Mouse (Mus musculus) forebrain, embryonic 14.5 days (tissue): ENCODE results near the gene Arhgap19. TPM values are rescaled to one million over a fixed set of nuclear protein-coding genes. Genes with fewer than 3 reads are reported as not detected.

Experiments
- ATAC-seq: fragments of 200-750 bp; cut with Nextera tagmentation; 2 replicates; pipeline ENCODE4 v1.8.0; 2017; ENCODE audit warnings: mild to moderate bottlenecking, moderate library complexity
- DNase-seq: peaks from one replicate; pipeline ENCODE4 v3.0.0-alpha.2; 2015; ENCODE audit warnings: low spot score
- H3K27ac ChIP-seq: fragments of 300-500 bp; sonication (generic); 2 replicates; pipeline ENCODE4 v1.5.1; 2014; ENCODE audit warnings: low read depth, mild to moderate bottlenecking, control low read depth, low read length, moderate library complexity
- H3K27me3 ChIP-seq: fragments of 300-500 bp; sonication (generic); replicated peaks from 2 replicates; pipeline ENCODE4 v1.6.1; 2014; ENCODE audit warnings: low read length, control low read depth, mixed read lengths; ENCODE audit not compliant: control insufficient read depth, insufficient read depth
- H3K36me3 ChIP-seq: fragments of 300-500 bp; sonication (generic); 2 replicates; pipeline ENCODE4 v1.6.1; 2014; ENCODE audit warnings: low read length, control low read depth; ENCODE audit not compliant: control insufficient read depth, insufficient read depth
- H3K4me1 ChIP-seq: fragments of 300-500 bp; sonication (generic); 2 replicates; pipeline ENCODE4 v1.6.1; 2014; ENCODE audit warnings: antibody characterized with exemption, low read length, control low read depth; ENCODE audit not compliant: control insufficient read depth, insufficient read depth
- H3K4me2 ChIP-seq: fragments of 300-500 bp; sonication (generic); 2 replicates; pipeline ENCODE4 v1.6.1; 2014; ENCODE audit warnings: mild to moderate bottlenecking, control low read depth, low read length
- H3K4me3 ChIP-seq: fragments of 300-500 bp; sonication (generic); 2 replicates; pipeline ENCODE4 v1.5.1; 2014; ENCODE audit warnings: low read depth, low read length, control low read depth
- H3K9ac ChIP-seq: fragments of 300-500 bp; sonication (generic); 2 replicates; pipeline ENCODE4 v1.6.1; 2014; ENCODE audit warnings: mild to moderate bottlenecking, low read length, control low read depth, moderate library complexity
- H3K9me3 ChIP-seq: fragments of 300-500 bp; sonication (generic); replicated peaks from 2 replicates; pipeline ENCODE4 v1.6.1; 2016; ENCODE audit warnings: low read length, control low read depth, mixed read lengths; ENCODE audit not compliant: control insufficient read depth
- WGBS: fragments of 180-500 bp; shearing (Covaris S2); extraction: QIAGEN DNeasy Blood & Tissue Kit; methylation state at CpG from one replicate; pipeline ENCODE4 v1.1.7; 2014; 5-methylcytosine and 5-hydroxymethylcytosine counted together
- polyA plus RNA-seq: library from polyadenylated mRNA; unstranded; fragments of >200 nt; fragmentation: Nextera tagmentation; extraction: Ambion mirVana; gene quantifications from 2 replicates; pipeline ENCODE4 v1.2.1, GENCODE M21; 2014

The Arhgap19 gene
- polyA plus RNA-seq, 1 experiment from 2014 or later: 12.6 TPM

GRCm38 (mm10) chr19:41719436-41719835, 82.4 kb downstream of the Arhgap19 start:
- Histone ChIP-seq H3K36me3 (no peaks in the 10 kb centered on the region), H3K4me2 (no peak overlapping the region), H3K9ac (no peak overlapping the region), H3K4me3 (no peak overlapping the region), H3K27ac (no peak overlapping the region), H3K4me1 (peaks cover 23% of the 10 kb centered on the region), H3K27me3 (0 out of 2 replicates have a peak, but pooled peaks cover 4% of the 10 kb centered on the region), H3K9me3 (no peaks in the 10 kb centered on the region)
- peak; percentile 69 for DNase-seq
- WGBS: 67% methylated on average over 8 of the region's 8 CpGs
- ATAC-seq: peak; percentile 47; the same call in 1 of the 2 replicates

Other genes starting within 250 kb of the Arhgap19 start
- gene Gm340, start 219.7 kb downstream of the Arhgap19 start, polyA plus RNA-seq: 4.0 and 5.7 TPM in 2 replicates
- gene Slit1, start 58.4 kb downstream of the Arhgap19 start, polyA plus RNA-seq: 13.5 and 22.5 TPM in 2 replicates
- gene Frat1, start 27.9 kb upstream of the Arhgap19 start, polyA plus RNA-seq: 34.9 and 35.5 TPM in 2 replicates
- gene Frat2, start 46.1 kb upstream of the Arhgap19 start, polyA plus RNA-seq: 7.2 and 8.6 TPM in 2 replicates
- 8.4 and 12.8 TPM in 2 replicates for gene Rrp12, start 94.1 kb upstream of the Arhgap19 start, polyA plus RNA-seq
- 505 and 522 TPM in 2 replicates for gene Pgam1, start 109.9 kb upstream of the Arhgap19 start, polyA plus RNA-seq
- gene Exosc1, start 131.4 kb upstream of the Arhgap19 start, polyA plus RNA-seq: 69.0 and 76.2 TPM in 2 replicates
- gene Zdhhc16, start 131.4 kb upstream of the Arhgap19 start, polyA plus RNA-seq: 77.2 and 83.7 TPM in 2 replicates
- 30.8 and 35.9 TPM in 2 replicates for gene Mms19, start 179.1 kb upstream of the Arhgap19 start, polyA plus RNA-seq
- gene Ubtd1, start 179.7 kb upstream of the Arhgap19 start, polyA plus RNA-seq: 5.4 and 6.7 TPM in 2 replicates
- 0.47 TPM in 2 replicates for gene Ankrd2, start 234.0 kb upstream of the Arhgap19 start, polyA plus RNA-seq
- gene Hoga1, start 243.6 kb upstream of the Arhgap19 start, polyA plus RNA-seq: 0.76 and 0.90 TPM in 2 replicates